Mouse (Mus musculus) ovary, postnatal 14 days (tissue): ENCODE measurements around the gene Fosl1.
A peak's percentile ranks its signal among the peaks of the same experiment; 100 is the strongest.
"Not testable (repeated sequence)": the region's sequence is repeated elsewhere in the genome, so short reads cannot be mapped to it uniquely, and the experiment has no call there.

ENCODE experiments used
- DNase-seq: peaks from one replicate; pipeline ENCODE4 v3.0.0; 2022; ENCODE audit warnings: low spot score

Fosl1 gene

GRCm38 (mm10) chr19:5447515-5448353, at the start of gene Fosl1:
TSS of gene Fosl1 (plus strand) at chr19:5447547.
- DNase-seq = peak; percentile 63

DNA sequence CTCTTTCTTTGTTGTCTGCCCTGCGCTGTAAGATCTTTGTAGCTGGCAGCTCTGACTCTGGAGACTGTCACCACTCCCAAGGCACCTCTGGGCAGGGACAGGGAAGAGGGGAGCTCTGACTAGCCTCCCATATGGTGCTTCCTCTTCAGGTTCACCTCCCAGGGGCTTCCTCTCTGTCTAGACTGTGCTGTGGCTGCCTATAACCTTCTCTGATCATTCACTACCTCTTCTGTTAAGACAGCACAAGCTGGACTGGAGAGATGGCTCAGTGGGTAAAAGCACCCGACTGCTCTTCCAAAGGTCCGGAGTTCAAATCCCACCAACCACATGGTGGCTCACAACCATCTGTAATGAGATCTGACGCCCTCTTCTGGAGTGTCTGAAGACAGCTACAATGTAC, 46.3 kb upstream of the Fosl1 start:
- not testable (repeated sequence) for DNase-seq

- DNase-seq = no peak
These were observed 45.1 kb upstream of the Fosl1 start, which contains the start of gene Tsga10ip for GRCm38 (mm10) chr19:5402293-5402692. TSS of gene Tsga10ip (minus strand) at chr19:5402526.

GRCm38 (mm10) chr19:5405924-5406323, 41.4 kb upstream of the Fosl1 start:
- no peak for DNase-seq

DNA sequence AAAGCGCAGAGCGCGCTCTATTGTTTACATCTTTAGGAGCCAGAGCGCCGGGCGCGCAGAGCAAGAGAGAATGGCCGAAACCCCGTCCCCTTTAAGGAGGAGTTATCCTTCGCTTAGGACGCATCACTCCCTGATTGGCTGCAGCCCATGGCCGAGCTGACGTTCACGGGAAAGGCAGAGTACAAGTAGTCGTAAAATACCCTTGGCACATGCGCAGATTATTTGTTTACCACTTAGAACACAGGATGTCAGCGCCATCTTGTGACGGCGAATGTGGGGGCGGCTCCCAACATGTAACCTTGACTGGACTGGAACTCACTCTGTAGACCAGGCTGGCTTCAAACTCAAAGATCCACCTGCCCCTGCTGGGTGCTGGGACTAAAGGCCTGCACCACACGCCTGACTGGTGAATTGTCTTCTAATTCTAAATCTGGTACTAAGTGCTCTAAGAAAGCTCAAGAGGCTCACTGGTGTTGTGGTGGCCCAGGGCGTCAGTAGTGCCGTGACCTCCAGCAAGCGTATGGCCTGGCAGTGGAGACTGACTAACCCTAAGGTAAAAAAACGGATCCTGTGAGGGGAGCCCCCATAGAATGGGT, 40.7 kb upstream of the Fosl1 start:
- DNase-seq = not testable (repeated sequence)

GRCm38 (mm10) chr19:5407133-5407532, 40.2 kb upstream of the Fosl1 start:
- no peak for DNase-seq

DNA sequence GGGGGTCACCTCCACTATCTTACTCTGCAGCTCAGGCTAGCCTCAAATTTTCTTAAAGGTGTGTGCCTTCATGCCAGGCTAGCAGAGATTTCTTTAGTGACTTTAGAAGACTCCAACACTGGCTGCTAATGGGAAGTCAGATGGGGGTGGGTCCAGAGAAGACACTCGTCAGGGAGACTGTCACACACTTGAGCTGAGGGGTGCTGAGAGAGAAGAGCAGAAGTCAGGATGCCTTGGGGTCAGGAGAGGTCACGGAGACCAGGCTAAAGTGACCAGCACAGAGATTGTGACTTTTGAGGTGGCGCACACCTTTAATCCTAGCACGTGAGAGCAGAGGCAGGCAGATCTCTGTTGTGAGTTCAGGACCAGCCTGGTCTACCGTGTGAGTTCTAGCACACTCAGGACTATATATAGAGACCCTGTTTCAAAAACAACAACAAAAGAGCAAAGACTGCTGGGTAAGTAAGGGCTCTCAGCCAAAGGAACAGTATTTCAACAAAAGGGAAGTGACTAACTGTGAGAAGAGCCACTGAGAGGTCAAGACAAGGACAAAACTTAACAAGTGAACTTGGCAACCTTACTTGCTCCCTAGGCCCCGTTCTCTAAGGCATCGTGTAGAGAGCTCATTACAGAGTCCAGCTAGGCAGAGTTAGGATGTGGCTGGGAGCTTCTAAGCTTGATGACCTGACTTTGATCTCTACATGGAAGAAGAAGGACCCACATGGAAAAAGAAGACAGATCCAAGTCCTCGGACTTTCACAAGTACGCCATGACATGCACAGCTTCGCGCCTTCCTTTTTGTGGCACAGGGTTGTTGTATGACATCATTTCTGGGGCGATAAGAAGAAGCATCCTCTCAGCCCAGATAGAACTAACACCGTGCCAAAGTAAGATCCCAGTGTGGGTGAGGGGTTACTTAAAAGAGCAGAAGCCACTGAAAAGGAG, 39.0 kb upstream of the Fosl1 start:
- DNase-seq = no peak

DNA sequence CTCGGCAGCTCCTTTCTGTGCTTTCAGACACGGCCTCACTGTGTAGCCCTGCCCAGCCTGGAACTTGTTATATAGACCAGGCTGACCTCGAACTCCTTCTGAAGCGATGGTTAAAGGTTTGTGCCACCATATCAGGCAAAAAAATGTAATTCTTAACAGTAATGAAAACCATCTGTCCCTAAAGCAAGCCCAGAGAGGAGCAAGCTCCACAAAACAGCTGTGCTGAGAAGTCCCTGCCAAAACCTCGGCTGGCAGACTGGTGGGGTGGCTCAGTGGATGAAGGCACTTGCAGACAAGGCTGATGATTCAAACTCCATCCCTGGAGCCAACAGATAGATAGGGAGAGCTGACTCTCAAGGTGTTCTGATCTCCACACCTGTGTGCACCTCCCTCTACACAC, 38.3 kb upstream of the Fosl1 start:
- DNase-seq = no peak

- no peak for DNase-seq
These were observed 36.7 kb upstream of the Fosl1 start for GRCm38 (mm10) chr19:5410641-5411040.

GRCm38 (mm10) chr19:5411961-5412360, 35.4 kb upstream of the Fosl1 start:
- DNase-seq = no peak

GRCm38 (mm10) chr19:5413840-5414239, 33.5 kb upstream of the Fosl1 start:
- no peak for DNase-seq

GRCm38 (mm10) chr19:5414534-5414957, 32.8 kb upstream of the Fosl1 start:
- no peak for DNase-seq

GRCm38 (mm10) chr19:5418750-5419466, 28.4 kb upstream of the Fosl1 start:
- DNase-seq = no peak

DNA sequence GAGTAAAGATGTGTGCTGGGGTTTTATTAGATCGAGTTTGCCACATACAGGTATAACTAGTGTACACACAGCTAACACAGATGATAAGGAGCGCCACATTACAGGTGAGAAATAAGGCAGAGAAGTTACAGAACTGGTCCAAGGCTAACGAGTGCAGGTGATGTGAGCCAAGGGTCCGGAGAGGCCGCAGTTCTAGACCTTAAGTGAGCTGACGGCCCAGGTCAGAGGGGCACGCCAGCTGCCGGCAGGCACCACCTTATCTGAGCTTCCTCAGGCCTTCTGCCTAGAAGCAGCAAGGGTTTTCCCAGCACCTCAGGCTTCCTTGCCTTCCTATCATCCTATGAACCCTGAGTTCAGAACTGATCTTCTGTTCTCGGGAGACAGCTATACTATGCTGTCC, 27.7 kb upstream of the Fosl1 start:
- no peak for DNase-seq

DNA sequence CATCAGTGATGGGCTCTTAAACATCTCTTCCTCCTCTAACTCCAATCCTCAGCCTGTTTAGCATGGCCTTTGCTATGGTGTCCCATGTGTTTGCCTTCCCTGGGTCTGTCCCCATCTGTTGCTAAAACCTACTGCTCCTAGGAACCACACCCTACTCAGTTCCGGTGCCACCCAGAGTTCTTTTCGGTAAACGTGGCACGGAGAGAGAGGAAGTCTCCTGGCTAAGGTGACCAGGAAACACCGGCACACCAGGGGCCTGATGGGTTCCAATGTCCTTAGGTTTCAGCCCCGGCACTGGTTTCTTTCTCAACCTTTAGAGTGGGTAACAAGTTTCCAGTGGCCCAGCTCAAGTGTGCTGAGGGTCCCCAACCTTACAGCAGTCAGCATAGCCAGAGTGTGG, 26.8 kb upstream of the Fosl1 start:
- no peak for DNase-seq

DNA sequence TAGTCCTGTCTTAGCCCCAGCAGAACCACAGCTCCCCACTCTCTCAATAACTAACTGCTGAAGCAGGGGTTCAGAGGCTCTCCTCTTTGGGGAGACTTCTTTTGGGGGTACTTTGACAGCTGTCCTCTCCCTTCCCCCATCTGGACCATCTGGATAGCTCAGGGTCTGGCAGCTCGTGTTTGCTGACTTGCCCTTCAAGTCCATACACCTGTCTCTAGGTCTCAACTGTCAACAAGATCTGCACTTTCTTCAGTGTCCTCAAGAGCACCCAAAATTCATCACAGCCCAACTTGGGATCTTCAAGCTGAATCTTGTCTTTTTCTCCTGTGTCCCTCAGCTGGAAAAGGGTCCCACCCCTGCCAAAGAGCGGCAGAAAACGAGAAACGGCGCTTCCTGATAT, 25.6 kb upstream of the Fosl1 start:
- no peak for DNase-seq

GRCm38 (mm10) chr19:5422267-5422666, 25.1 kb upstream of the Fosl1 start:
- no peak for DNase-seq

- no peak for DNase-seq
These were observed 24.4 kb upstream of the Fosl1 start for GRCm38 (mm10) chr19:5422895-5423443.

GRCm38 (mm10) chr19:5423561-5423960, 23.8 kb upstream of the Fosl1 start:
- no peak for DNase-seq

- DNase-seq = peak; percentile 60
These were observed 23.1 kb upstream of the Fosl1 start for GRCm38 (mm10) chr19:5424092-5424781.
